Mouse (Mus musculus) WW6 (cell line): ENCODE data around the gene Acot5.
"Not testable (repeated sequence)": the region's sequence is repeated elsewhere in the genome, so short reads cannot be mapped to it uniquely, and the experiment has no call there.

Experiments used
- DNase-seq: peaks from one replicate; pipeline ENCODE4 v3.0.0-alpha.2; 2013; ENCODE audit warnings: low read depth, low spot score

The Acot5 gene

GRCm38 (mm10) chr12:84068986-84069385 is at the start of gene Acot5:
TSS of gene Acot5 (plus strand) at chr12:84069325.
- DNase-seq = no peak

GRCm38 (mm10) chr12:84020528-84020927 is 48.6 kb upstream of the Acot5 start:
- DNase-seq = not testable (repeated sequence)

GRCm38 (mm10) chr12:84022266-84022665 is 46.9 kb upstream of the Acot5 start:
- DNase-seq = not testable (repeated sequence)

- no peak for DNase-seq
Measured at GRCm38 (mm10) chr12:84023052-84023745, 45.9 kb upstream of the Acot5 start.

GRCm38 (mm10) chr12:84025888-84026287 is 43.2 kb upstream of the Acot5 start:
- DNase-seq = no peak

GRCm38 (mm10) chr12:84028328-84028727 is 40.8 kb upstream of the Acot5 start:
- not testable (repeated sequence) for DNase-seq

GRCm38 (mm10) chr12:84029043-84029442 is 40.1 kb upstream of the Acot5 start:
- not testable (repeated sequence) for DNase-seq

- DNase-seq = no peak
Measured at GRCm38 (mm10) chr12:84030659-84031332, 38.3 kb upstream of the Acot5 start.

GRCm38 (mm10) chr12:84032854-84033253 is 36.3 kb upstream of the Acot5 start:
- no peak for DNase-seq

- not testable (repeated sequence) for DNase-seq
Measured at GRCm38 (mm10) chr12:84033302-84033701, 35.8 kb upstream of the Acot5 start.

GRCm38 (mm10) chr12:84034108-84034507 is 35.0 kb upstream of the Acot5 start:
- DNase-seq = no peak

- DNase-seq = not testable (repeated sequence)
Measured at GRCm38 (mm10) chr12:84038241-84038640, 30.9 kb upstream of the Acot5 start, which contains the start of gene Acot4. TSS of gene Acot4 (plus strand) at chr12:84038379.

GRCm38 (mm10) chr12:84038691-84039111 is 30.4 kb upstream of the Acot5 start, which contains the start of gene Gm49366:
TSS of gene Gm49366 (plus strand) at chr12:84038935.
- DNase-seq = not testable (repeated sequence)

- no peak for DNase-seq
Measured at GRCm38 (mm10) chr12:84042248-84042647, 26.9 kb upstream of the Acot5 start.

GRCm38 (mm10) chr12:84044045-84044444 is 25.1 kb upstream of the Acot5 start:
- DNase-seq = no peak

GRCm38 (mm10) chr12:84046906-84047305 is 22.2 kb upstream of the Acot5 start:
- no peak for DNase-seq

GRCm38 (mm10) chr12:84050744-84051143 is 18.4 kb upstream of the Acot5 start:
- DNase-seq = not testable (repeated sequence)

- no peak for DNase-seq
Measured at GRCm38 (mm10) chr12:84051937-84052474, 17.1 kb upstream of the Acot5 start, which contains the start of gene Acot3. TSS of gene Acot3 (plus strand) at chr12:84052144.

- no peak for DNase-seq
Measured at GRCm38 (mm10) chr12:84052609-84053008, 16.5 kb upstream of the Acot5 start.

GRCm38 (mm10) chr12:84053173-84053572 is 16.0 kb upstream of the Acot5 start:
- DNase-seq = no peak

GRCm38 (mm10) chr12:84053679-84054391 is 15.3 kb upstream of the Acot5 start:
- DNase-seq = no peak

GRCm38 (mm10) chr12:84060946-84061345 is 8.2 kb upstream of the Acot5 start:
- no peak for DNase-seq
